Mouse (Mus musculus) MEL (cell line): Measurements from ENCODE around the gene Bmp7. TPM values are rescaled to one million over a fixed set of nuclear protein-coding genes. Genes with fewer than 3 reads are reported as not detected.

Experiments used
- DNase-seq: peaks from one replicate; pipeline ENCODE4 v3.0.0; 2011; ENCODE audit warnings: low read depth, low spot score
- H3K27ac ChIP-seq: 2 replicates; pipeline ENCODE4 v1.5.1; 2012; ENCODE audit warnings: low read depth, mild to moderate bottlenecking, control low read depth, low read length, moderate library complexity; ENCODE audit not compliant: control insufficient read depth
- H3K27me3 ChIP-seq, 2 experiments: fragments of 150-350 bp in 1 of 2; sonication (generic) in 1 of 2; 2 replicates each; pipeline ENCODE4 v1.6.1; 2012; ENCODE audit warnings: low read length in 2 of 2, mild to moderate bottlenecking in 2 of 2, improper control_type of control experiment in 1 of 2, moderate library complexity in 1 of 2; ENCODE audit not compliant: insufficient read depth in 2 of 2, control insufficient read depth in 1 of 2
- H3K36me3 ChIP-seq, 2 experiments: 2 replicates each; pipeline ENCODE4 v1.6.1; 2012 to 2014; ENCODE audit warnings: low read length in 2 of 2, improper control_type of control experiment in 1 of 2, inconsistent platforms in 1 of 2, mild to moderate bottlenecking in 1 of 2; ENCODE audit not compliant: insufficient read depth in 2 of 2, control insufficient read depth in 1 of 2
- H3K4me1 ChIP-seq, 2 experiments: fragments of 150-350 bp in 1 of 2; sonication (generic) in 1 of 2; 2 replicates each; pipeline ENCODE4 v1.6.1; 2012; ENCODE audit warnings: low read length in 2 of 2, improper control_type of control experiment in 1 of 2, mild to moderate bottlenecking in 1 of 2; ENCODE audit not compliant: insufficient read depth in 2 of 2, control insufficient read depth in 1 of 2
- H3K4me3 ChIP-seq, 2 experiments: fragments of 150-350 bp in 1 of 2; sonication (generic) in 1 of 2; 2 replicates each; pipeline ENCODE4 v1.5.1; 2012; ENCODE audit warnings: low read depth in 2 of 2, low read length in 2 of 2, mild to moderate bottlenecking in 2 of 2, moderate library complexity in 2 of 2, control low read depth in 1 of 2, improper control_type of control experiment in 1 of 2; ENCODE audit not compliant: control insufficient read depth in 1 of 2, insufficient read depth in 1 of 2
- H3K79me2 ChIP-seq: 2 replicates; pipeline ENCODE4 v1.6.1; 2012; ENCODE audit warnings: mild to moderate bottlenecking, low read length, moderate library complexity; ENCODE audit not compliant: control insufficient read depth, poor library complexity, insufficient read depth
- H3K9ac ChIP-seq: 2 replicates; pipeline ENCODE4 v1.6.1; 2012; ENCODE audit warnings: low read depth, mild to moderate bottlenecking, control low read depth, low read length, moderate library complexity; ENCODE audit not compliant: control insufficient read depth, poor library complexity, severe bottlenecking
- H3K9me3 ChIP-seq: fragments of 150-350 bp; sonication (generic); replicated peaks from 2 replicates; pipeline ENCODE4 v1.6.1; 2012; ENCODE audit warnings: mild to moderate bottlenecking, low read length, improper control_type of control experiment, moderate library complexity; ENCODE audit not compliant: insufficient read depth
- CHD2 ChIP-seq: IDR thresholded peaks from 2 replicates; pipeline ENCODE4 v1.6.1; 2011; ENCODE audit warnings: low read length, improper control_type of control experiment
- E2F4 ChIP-seq: IDR thresholded peaks from 2 replicates; pipeline ENCODE4 v1.6.1; 2011; ENCODE audit warnings: low read depth, low read length, improper control_type of control experiment, borderline replicate concordance
- ELF1 ChIP-seq: IDR thresholded peaks from 2 replicates; pipeline ENCODE4 v1.6.1; 2014; ENCODE audit warnings: low read depth, mild to moderate bottlenecking, inconsistent platforms, low read length, improper control_type of control experiment, moderate library complexity
- ETS1 ChIP-seq: IDR thresholded peaks from 2 replicates; pipeline ENCODE4 v1.6.1; 2012; ENCODE audit warnings: low read depth, mild to moderate bottlenecking, inconsistent platforms, low read length, improper control_type of control experiment, moderate library complexity
- GABPA ChIP-seq: IDR thresholded peaks from 2 replicates; pipeline ENCODE4 v1.6.1; 2012; ENCODE audit warnings: low read depth, mild to moderate bottlenecking, inconsistent platforms, low read length, improper control_type of control experiment, moderate library complexity
- GATA1 ChIP-seq: IDR thresholded peaks from 2 replicates; pipeline ENCODE4 v1.6.1; 2011; ENCODE audit warnings: low read depth, low read length, improper control_type of control experiment
- JUND ChIP-seq: IDR thresholded peaks from 2 replicates; pipeline ENCODE4 v1.6.1; 2011; ENCODE audit warnings: low read depth, mild to moderate bottlenecking, improper control_type of control experiment, low read length
- MAX ChIP-seq: IDR thresholded peaks from 2 replicates; pipeline ENCODE4 v1.6.1; 2011; ENCODE audit warnings: low read length, improper control_type of control experiment
- MEF2A ChIP-seq: IDR thresholded peaks from 2 replicates; pipeline ENCODE4 v1.6.1; 2014; ENCODE audit warnings: low read depth, mild to moderate bottlenecking, inconsistent platforms, low read length, improper control_type of control experiment; ENCODE audit not compliant: poor library complexity, insufficient replicate concordance, severe bottlenecking; ENCODE audit errors: extremely low read depth
- MYC ChIP-seq: IDR thresholded peaks from 2 replicates; pipeline ENCODE4 v1.6.1; 2011; ENCODE audit warnings: low read depth, mild to moderate bottlenecking, low read length, improper control_type of control experiment, moderate library complexity
- POLR2AphosphoS5 ChIP-seq: IDR thresholded peaks from 2 replicates; pipeline ENCODE4 v1.6.1; 2012; ENCODE audit warnings: low read depth, borderline replicate concordance, mild to moderate bottlenecking, inconsistent platforms, low read length, moderate library complexity, mixed read lengths
- RCOR1 ChIP-seq: IDR thresholded peaks from 2 replicates; pipeline ENCODE4 v1.6.1; 2012; ENCODE audit warnings: low read depth, mild to moderate bottlenecking, inconsistent platforms, low read length, improper control_type of control experiment
- SMC3 ChIP-seq: IDR thresholded peaks from 2 replicates; pipeline ENCODE4 v1.6.1; 2011; ENCODE audit warnings: low read depth, low read length, improper control_type of control experiment
- TBP ChIP-seq: IDR thresholded peaks from 2 replicates; pipeline ENCODE4 v1.8.0; 2011; ENCODE audit warnings: low read depth, low read length, improper control_type of control experiment
- TCF12 ChIP-seq: IDR thresholded peaks from 2 replicates; pipeline ENCODE4 v1.6.1; 2014; ENCODE audit warnings: low read depth, mild to moderate bottlenecking, inconsistent platforms, low read length, improper control_type of control experiment, moderate library complexity
- UBTF ChIP-seq: IDR thresholded peaks from 2 replicates; pipeline ENCODE4 v1.6.1; 2012; ENCODE audit warnings: low read depth, mild to moderate bottlenecking, inconsistent platforms, low read length, improper control_type of control experiment, moderate library complexity, borderline replicate concordance; ENCODE audit not compliant: insufficient read depth
- USF1 ChIP-seq: IDR thresholded peaks from 2 replicates; pipeline ENCODE4 v1.6.1; 2014; ENCODE audit warnings: low read depth, mild to moderate bottlenecking, inconsistent platforms, low read length, improper control_type of control experiment, moderate library complexity
- USF2 ChIP-seq, 2 experiments: IDR thresholded peaks; 2 replicates each; pipeline ENCODE4 v1.6.1; 2011 to 2012; ENCODE audit warnings: improper control_type of control experiment in 2 of 2, low read length in 2 of 2, borderline replicate concordance in 1 of 2, inconsistent platforms in 1 of 2, low read depth in 1 of 2, mild to moderate bottlenecking in 1 of 2; ENCODE audit not compliant: insufficient read depth in 1 of 2
- ZC3H11A ChIP-seq: IDR thresholded peaks from 2 replicates; pipeline ENCODE4 v1.6.1; 2012; ENCODE audit warnings: low read depth, mild to moderate bottlenecking, inconsistent platforms, low read length, improper control_type of control experiment
- ZMIZ1 ChIP-seq: IDR thresholded peaks from 2 replicates; pipeline ENCODE4 v1.6.1; 2012; ENCODE audit warnings: low read depth, mild to moderate bottlenecking, inconsistent platforms, low read length, improper control_type of control experiment, moderate library complexity
- ZNF384 ChIP-seq: IDR thresholded peaks from 2 replicates; pipeline ENCODE4 v1.6.1; 2012; ENCODE audit warnings: low read depth, mild to moderate bottlenecking, inconsistent platforms, low read length, improper control_type of control experiment
- polyA plus RNA-seq, 2 experiments: library from polyadenylated mRNA; stranded (reverse) in 1 of 2; unstranded in 1 of 2; fragments of >175 nt in 1 of 2; fragments of >200 nt in 1 of 2; gene quantifications; 2 replicates each; pipeline versions ENCODE4 v1.2.1 to v1.2.4; 2012; ENCODE audit warnings: low replicate concordance in 2 of 2, low read depth in 1 of 2; ENCODE audit not compliant: insufficient read length in 2 of 2, insufficient read depth in 1 of 2, missing spikeins in 1 of 2
- total RNA-seq: library from RNA; depleted of rRNA; stranded (reverse); fragments of 300-350 nt; gene quantifications from 2 replicates; pipeline ENCODE4 v1.2.3, GENCODE M21; 2012

The Bmp7 gene
- total and polyA plus RNA-seq, 3 experiments, result not detected

DNA sequence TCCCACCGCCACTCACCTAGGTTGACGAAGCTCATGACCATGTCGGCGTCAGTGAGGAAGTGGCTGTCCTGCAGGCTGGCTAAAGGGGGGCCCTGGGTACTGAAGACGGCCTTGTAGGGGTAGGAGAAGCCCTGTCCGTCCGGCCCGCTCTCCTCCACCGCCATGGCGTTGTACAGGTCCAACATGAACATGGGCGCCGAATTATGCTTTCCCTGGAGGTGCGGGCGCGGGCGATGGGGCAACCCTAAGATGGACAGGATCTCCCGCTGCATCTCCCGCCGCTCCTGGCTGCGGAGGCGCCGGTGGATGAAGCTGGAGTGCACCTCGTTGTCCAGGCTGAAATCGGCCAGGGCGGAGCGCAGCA, 500 bp downstream of the Bmp7 start:
- H3K9ac ChIP-seq, result no peak overlapping the region
- H3K4me3 ChIP-seq, result no peak overlapping the region
- H3K27ac ChIP-seq, result no peak overlapping the region
- H3K27me3 ChIP-seq, result no peaks in the 10 kb centered on the region
- no peak for DNase-seq
- H3K79me2 ChIP-seq, result no peaks in the 10 kb centered on the region
- TF ChIP-seq CHD2 (no peak), E2F4 (no peak), GATA1 (no peak), UBTF (no peak), SMC3 (no peak), USF2 (IDR thresholded peaks at IDR 0.05; ENCODE audit: borderline replicate concordance in 1 of 2, insufficient read depth in 1 of 2, low read depth in 1 of 2, low read length in 2 of 2) (no peak), MAX (no peak), POLR2AphosphoS5 (no peak), ZMIZ1 (no peak)
- H3K9me3 ChIP-seq, result no peaks in the 10 kb centered on the region
- no peaks in the 10 kb centered on the region for H3K4me1 ChIP-seq
- no peaks in the 10 kb centered on the region for H3K36me3 ChIP-seq

DNA sequence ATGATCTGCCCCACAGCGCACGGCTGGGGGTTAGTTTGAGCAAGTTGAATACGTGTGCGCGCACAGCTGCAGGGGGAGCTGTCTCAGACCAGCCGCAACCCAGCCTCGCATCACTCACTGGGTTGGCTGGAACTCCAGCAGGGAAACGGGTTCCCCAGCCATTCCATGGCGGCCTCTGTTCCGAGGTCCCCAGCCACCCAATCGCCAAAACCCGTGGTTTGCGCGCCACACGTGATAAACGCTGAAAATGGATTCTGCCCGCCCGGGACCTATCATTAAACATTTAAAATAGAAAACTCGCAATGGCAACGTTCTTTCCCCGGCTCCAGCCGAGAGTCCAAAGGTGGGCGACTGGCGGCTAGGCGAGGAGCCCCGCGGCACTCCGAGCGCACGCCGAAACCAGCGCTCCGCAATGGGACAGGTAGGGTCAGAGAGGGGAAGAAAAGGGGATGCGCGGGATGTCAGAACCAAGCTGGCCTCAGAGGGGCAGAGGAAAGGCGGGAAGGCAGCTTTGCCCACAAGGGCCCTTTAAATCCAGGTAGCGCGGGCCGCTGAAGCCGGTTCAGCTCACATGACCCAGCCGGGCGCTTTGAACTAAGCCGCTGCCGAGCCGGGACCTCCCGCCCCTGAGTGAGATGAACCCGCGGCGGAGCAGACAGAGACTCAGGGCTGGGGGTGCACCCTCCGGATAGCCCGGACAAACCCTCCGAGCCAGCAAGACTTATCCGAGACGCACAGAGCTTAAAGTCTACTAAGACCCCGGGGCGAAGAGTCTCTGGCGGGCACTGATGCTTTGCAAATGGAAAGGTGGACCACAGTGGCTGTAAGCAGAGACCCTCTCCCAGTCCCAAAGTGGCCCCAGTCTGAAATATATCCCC, 1.1 kb downstream of the Bmp7 start:
- Histone ChIP-seq H3K4me3 (no peak overlapping the region), H3K27me3 (no peaks in the 10 kb centered on the region), H3K9ac (no peak overlapping the region), H3K27ac (no peak overlapping the region), H3K79me2 (no peaks in the 10 kb centered on the region), H3K9me3 (no peaks in the 10 kb centered on the region), H3K36me3 (no peaks in the 10 kb centered on the region), H3K4me1 (no peaks in the 10 kb centered on the region)
- TF ChIP-seq RCOR1 (no peak), MEF2A (no peak)
- no peak for DNase-seq

DNA sequence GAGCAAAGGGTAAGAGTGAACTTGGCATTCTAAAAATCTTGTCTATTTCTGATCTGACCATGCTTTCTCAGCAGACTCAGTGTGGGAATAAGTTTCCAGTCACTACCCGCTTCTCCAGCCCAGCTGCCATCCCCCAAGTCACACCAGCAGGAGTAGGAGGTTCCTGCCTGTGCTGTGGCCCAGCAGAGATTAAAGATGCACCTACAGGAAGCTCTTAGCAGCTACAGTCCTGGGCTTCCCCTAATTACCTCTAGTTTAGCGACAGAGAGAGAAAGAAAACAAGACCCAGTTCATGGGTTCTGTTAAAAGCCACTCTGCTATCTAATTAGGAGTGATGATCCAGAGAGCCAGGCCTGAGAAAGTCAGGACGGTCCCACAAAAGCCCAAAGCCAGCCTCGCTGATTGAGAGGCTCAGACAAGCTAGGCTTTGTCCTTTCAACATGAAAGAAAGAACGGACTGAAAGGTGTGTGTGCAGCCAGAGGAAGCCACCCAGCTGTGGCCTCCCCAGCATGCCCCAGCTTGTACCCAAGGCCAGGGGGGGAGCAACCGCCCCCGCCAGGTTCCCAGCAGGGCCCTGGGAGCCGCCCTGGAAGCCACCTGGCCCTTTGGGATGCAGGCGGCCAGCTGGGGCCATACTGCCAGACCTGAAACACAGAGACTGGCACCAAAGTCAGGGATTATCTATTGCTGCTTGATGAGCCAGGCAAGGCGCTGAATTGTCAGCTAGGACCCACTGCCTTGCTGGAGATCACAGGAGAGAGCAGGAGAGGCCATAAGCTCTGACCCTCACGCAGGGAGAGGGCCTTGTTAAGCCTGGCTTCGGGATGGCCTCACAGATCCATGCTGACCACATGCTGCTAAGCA, 2.6 kb downstream of the Bmp7 start:
- Histone ChIP-seq H3K27me3 (no peaks in the 10 kb centered on the region), H3K4me1 (no peaks in the 10 kb centered on the region), H3K9ac (no peak overlapping the region), H3K27ac (no peak overlapping the region), H3K4me3 (no peak overlapping the region), H3K9me3 (no peaks in the 10 kb centered on the region), H3K79me2 (no peaks in the 10 kb centered on the region), H3K36me3 (no peaks in the 10 kb centered on the region)
- DNase-seq, result no peak
- TF ChIP-seq RCOR1 (no peak), TCF12 (no peak), TBP (no peak), ZNF384 (no peak), MAX (no peak), ZMIZ1 (no peak), ZC3H11A (no peak), SMC3 (no peak), GABPA (no peak), POLR2AphosphoS5 (no peak), JUND (no peak), MYC (no peak), ELF1 (no peak), USF2 (IDR thresholded peaks at IDR 0.05; ENCODE audit: borderline replicate concordance in 1 of 2, insufficient read depth in 1 of 2, low read depth in 1 of 2, low read length in 2 of 2) (no peak), GATA1 (no peak), ETS1 (no peak), USF1 (no peak)
